Mouse (Mus musculus) testis, postnatal 10 days (tissue): Measurements from ENCODE around the gene Olfml3.
A peak's percentile ranks its signal among the peaks of the same experiment; 100 is the strongest.

Experiments used
- DNase-seq: peaks from one replicate; pipeline ENCODE4 v3.0.0; 2021; ENCODE audit warnings: low spot score

The Olfml3 gene

DNA sequence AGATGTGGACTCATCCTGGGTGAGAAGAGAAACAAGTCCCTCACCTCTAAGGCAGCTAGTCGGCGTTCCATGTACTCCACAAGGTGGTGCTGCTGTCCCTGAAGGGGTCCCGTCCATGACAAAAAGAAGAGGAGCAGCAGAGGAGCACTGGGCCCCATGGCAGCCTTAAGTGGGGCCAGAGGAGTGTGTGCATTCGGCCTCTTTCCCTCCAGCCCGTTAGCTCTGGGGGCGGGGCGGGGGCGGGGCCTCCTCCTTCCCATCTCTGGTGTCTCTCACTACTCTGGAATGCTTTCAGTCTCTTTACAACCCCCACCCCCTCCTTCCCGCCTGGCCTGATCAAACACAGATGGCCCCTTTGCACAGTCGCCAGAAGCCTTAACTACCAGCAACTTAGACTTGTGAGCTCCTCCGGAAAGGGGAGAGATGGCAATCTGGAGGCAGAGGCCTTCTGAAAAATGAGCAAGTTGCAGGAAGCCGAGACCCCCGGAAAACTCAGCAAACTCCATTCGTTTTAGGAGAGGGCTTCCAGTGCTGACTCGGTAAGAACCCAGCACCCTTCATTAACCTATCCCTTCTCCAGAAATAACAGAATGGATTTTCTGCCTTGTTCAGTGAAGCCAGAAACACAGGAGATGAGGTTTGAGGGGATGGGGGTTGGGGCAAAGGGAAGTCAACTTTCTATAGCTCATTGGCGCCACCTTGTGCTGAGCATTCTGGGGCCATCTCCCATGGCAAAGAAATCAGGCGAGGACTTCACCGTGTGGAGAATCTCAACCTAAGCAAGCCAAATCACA lies at the start of gene Olfml3:
Gene Olfml3, minus strand, starts transcription at position 224 of the 794 bp plus-strand sequence.
- peak; percentile 96 for DNase-seq

DNA sequence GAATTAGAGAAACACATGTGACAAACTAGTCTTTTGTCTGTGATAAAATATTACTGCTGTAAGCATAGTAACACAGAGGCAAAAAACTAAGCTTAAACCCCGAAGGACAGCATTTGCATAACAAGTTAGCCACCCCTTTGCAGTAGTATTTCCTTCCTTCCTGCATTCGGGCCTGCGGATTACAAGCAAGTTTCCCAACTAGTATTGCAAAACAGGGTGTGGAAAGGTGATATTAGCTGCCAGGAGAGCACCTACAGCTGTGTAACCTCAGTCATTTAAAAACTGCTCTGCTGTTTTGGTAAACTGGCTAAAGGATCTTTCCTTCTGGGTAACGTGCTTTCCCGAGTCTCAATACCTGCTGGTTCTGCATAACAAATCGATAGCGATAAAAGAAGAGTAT lies 49.4 kb upstream of the Olfml3 start:
- DNase-seq: no peak

DNA sequence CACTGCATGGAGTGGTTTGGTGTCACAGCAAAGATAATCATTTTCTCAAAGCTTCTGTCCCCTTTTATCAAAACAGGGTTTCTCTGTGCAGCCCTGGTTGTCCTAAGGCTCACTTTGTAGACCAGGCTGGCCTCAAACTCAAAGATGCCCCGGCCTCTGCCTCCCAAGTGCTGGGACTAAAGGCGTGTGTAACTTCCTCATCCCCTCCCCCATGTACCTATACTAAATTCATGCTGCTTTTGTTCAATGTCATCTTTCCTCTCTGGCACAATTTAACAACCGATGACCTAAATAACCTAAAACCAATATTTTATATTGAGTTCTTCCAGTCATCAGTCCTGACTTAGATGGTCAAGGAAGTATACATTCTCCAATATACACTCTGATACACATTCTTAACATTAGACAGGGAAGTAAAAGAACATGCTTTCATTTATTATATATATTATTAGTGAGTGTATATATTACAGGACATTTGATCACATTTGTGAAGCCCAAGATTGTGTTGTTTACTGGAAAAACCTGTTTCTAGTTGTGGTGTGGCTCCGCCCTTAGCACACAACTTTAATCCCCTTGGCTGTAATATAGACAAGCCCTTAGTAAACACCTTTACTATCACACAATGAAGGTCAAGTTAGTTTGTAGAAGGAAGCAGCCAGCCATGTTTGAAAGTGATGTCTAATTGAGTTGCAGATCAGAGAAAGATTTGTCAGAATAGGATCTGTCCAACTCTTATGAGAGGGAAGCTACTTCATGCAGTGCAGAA lies 45.2 kb upstream of the Olfml3 start:
- DNase-seq: no peak

DNA sequence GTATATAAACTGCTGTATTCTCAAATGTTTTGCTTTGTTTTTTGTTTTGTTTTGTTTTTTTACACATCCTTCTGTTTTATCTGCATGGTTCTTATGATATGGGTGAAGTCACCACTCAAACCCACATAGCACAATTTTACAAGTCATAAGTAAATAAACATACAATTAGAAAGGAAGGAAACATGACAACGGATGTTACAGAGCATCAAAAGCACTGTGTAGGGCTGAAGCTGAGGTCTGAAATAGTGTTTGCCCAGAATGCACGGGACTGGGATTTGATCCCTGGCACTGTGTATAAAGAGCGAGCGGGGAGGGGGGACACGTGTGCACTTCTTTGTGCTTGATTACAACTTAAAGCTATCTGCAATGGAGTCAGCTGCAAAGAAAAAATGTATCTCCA lies 43.0 kb upstream of the Olfml3 start:
- no peak for DNase-seq

DNA sequence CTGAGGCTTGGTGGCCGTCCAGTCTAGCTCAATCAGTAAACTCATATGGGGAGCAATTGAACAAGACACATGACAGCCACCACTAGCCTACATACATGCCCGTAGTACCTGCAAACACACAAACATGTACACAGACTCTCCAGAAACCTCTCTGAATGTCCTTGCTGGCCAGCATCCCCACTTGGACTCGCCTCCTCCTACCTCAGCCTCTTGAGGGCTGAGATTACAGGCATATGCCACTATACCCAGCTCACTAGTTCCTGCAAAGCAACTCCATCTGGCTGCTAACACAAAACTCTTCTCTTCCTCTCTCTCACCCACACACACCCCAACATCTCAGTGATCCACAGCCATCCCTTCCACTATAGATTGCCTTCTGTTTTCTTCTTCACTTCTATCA lies 42.5 kb upstream of the Olfml3 start:
- DNase-seq: no peak

DNA sequence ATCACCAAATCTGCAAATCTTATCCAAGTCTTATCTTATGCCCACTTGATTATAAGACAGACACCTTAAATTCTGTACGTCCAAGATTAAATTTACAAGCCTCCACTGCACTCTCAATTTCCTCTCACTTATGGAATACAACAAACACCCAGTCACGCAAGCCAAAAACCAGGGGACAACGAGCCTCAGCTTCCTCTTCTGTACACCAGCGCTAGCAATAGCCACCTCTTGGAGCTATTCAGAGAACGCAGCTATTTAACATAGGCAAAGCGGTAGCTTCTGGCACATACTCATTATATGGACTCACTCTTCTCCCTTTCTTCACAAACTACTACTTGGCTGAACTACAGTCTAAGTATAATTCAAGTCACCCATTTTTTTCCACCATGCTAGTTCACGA lies 41.4 kb upstream of the Olfml3 start:
- no peak for DNase-seq

DNA sequence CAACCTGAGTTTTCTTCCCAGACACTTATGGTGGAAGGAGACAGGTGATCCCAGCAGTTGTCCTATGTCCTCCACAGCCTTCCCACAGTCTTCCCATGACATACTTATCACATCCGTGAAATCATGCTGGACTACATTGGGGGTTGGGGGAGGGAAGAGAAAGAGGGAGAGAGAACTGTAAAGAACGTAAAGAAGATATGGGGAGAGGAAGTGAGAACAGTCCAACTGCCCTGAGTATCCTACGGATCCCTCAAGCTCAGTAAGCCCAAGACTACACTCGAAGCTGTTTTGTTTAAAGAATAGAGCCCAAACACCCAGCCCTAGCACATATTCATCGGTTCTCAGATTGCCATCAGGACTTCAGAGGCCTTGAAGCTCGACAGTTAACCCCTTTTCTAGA lies 40.9 kb upstream of the Olfml3 start:
- DNase-seq: no peak

DNA sequence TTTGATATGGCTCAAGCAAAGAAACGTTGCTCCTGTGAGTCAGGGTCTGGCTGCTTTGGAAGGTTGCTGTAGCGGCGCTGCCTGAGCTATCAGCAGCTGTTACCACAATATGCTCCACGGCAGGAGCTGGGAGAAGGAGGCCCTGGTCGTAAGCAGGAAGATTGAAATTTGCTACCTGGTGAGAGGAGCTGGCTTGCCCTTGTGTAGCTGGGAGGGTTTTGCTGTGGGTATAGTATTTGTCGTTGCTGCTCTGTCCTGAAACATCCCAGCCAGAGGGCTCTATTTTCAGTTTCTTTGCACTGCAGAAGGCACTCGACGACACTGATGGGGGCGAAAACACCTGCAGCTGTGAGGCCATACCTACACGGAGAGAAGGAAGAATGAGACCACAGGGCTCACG lies 40.1 kb upstream of the Olfml3 start:
- no peak for DNase-seq

DNA sequence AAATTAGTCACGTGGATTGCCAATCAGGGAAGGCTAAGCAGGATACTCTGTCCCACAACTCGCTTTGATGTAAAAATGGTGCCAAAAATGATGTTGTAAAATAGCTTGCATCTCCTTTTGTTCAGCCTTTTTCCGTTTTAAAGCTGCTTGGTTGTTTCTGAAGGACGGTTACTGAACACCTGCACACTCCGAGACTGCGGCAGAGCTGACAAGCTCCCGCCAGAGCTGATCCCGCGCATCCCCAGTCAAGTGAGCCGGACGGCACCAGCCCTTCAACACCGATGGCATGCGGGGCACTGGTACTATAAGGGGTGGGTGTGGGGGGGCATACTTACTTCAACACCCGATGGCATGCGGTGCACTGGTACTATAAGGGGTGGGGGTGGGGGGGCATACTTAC lies 36.2 kb upstream of the Olfml3 start:
- no peak for DNase-seq

DNA sequence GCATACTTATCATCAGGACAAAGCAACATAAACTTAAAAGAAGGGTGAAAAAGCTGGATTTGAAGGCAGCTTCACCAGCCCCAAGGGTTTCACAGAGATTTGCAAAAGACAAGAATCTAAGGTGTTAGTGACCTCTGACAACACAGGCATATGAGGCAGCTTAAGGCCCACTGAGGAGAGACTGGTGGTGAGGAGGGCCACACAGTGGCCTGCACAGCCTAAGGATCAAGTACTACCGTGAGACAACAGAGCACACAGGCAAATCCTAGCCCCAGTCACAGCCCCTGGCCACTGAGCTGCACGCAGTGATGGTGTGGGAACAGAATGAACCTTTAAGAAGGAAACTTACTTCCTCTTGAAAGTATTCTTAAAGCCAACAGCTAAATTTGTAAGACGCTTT lies 35.7 kb upstream of the Olfml3 start:
- DNase-seq: no peak

DNA sequence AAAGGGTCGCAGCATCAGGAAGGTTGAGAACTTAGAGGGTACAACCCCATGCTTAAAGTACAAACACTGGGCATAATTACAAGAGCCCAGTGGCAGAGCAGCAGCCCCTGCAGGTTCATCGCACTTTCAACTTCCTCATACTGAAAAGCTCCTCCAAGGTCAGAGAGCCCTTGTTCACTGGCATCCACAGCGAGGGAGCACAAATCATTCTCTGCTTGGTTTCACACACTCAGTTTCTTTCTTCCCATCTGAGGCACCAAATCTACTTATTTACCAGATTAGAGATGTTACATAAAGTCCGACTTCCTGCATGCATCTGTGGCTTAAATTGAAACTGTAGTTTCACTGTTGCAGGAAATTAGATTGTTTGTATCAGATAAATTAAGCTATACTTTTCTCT lies 35.0 kb upstream of the Olfml3 start:
- no peak for DNase-seq

DNA sequence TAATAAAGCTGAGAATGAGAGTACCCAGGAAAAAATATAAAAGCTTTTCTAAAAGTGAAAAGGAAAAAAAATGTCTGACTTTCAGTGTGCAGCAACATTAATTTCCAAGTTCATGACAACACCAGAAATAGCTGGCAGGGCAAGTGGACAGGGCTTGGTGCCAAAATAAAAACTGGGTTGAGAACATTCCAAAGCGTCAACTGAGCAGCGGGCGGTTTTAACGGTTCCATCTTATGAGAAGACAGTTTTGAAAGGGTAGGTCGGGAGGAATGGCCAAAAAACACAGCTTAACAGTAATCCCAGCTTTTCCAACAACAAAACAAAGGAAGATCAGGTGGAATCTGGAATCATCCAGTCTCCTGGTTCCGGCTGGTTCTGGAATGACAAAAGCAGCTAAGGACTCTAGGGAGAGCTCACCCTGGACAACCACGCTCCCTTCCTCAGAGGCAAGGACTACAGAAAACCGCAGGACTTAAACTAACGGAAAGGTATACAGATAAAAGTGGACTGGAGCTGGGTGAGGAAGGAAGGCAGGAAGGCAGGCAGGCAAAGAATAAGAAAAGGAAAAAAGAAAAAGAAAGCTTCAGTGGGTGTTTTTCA lies 33.8 kb upstream of the Olfml3 start:
- DNase-seq: peak; percentile 54

DNA sequence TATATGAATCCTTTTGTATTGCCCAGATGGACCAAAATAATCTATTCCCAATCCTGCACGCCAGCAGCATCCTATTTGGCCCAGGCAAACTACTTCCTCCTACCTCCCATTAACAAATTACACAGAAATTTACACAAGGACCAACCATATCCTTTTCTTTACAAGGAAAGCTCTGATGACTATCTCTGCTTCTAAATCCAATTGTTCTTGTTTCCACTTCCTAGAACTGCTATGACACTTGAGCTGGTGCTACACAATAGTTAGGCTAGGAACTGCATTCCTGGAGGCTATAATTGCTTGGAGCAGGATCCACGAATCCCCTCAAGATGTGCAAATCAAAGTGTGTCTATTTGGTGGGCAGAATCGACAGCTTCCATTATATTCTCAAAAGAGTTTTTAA lies 29.0 kb upstream of the Olfml3 start:
- DNase-seq: no peak

DNA sequence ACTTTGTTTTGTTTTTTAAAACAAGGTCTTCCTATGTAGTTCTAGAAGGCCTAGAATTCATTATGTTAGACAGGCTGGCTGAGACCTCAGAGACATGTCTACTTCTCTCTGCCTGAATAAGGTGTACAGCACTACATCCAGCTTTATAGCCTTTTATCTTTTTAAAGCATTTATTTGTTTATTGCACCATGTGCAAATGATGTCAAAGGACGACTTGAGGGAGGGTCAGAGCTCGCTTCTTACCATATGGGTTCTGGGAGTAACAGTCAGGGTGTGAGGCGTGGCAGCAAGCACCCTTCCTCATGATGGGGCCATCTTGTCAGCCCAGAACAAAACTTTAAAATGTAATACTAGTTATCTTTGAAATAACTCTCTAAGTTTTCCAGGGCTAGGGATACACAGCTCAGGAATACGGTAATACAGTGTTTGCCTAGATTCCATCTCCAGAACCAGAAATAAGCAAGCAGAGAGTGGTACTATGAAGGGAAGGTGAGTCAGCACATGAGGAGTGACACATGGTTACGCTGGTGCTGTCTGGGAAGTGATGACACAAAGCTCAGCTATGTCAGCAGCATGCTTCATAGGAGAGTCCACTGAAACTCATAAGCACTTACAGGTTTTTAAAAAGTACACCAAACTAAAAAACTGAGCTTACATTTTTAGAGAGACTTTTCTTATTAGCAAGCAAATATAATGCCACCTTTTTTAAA lies 21.6 kb upstream of the Olfml3 start:
- DNase-seq: no peak

DNA sequence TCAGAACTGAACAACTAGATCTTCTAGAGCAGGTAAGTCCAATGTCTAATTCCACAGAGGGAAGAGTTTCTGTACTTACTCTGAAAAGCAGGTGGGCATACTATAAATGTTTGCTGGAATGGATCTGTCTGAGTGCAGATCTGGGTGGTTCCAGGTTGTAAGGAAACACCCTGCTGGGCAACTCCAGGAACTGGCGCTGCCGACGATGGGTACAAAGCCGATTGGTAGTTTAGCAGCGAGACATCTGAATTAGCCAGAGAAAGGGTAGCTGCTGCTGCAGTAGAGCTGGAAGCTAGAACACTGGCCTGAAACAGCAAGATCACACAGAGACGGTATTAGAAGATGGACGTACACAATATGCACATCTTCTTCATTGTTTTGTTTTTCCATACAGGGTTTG lies 20.7 kb upstream of the Olfml3 start:
- no peak for DNase-seq

DNA sequence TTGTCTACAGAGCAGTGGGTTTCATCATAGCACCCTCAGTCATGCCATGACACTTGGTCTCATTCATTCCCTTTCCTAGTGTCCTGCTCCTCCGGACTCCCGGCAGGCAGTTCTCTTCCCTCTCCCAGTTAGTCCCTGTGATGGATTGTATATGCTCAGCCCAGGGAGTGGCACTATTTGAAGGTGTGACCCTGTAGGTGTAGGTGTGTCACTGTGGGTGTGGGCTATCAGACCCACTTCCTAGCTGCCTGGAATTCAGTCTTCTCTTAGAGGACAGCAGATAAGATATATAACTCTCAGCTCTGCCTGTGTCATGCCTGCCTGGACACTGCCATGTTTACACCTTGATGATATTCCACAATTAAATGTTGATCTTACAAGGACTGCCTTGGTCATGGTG lies 19.1 kb upstream of the Olfml3 start:
- DNase-seq: peak; percentile 7

DNA sequence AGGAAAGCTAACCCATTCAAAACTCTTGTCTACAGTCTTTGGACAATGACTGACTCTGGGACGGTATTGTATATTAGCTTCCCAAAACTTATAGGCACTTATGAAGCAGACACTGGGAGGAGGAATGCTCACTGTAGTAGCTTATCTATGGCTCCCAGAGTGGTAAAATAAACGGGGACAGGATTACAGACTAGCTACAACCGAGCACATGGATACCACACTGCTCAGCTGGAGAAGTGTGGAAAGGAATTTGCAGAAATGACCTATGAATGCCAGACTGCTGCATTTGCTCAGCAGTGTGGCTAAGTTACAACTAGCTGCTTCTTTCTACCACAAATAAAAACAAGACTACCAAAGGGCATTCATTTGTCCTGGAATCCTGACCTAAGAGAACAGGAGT lies 17.6 kb upstream of the Olfml3 start:
- DNase-seq: peak; percentile 4

DNA sequence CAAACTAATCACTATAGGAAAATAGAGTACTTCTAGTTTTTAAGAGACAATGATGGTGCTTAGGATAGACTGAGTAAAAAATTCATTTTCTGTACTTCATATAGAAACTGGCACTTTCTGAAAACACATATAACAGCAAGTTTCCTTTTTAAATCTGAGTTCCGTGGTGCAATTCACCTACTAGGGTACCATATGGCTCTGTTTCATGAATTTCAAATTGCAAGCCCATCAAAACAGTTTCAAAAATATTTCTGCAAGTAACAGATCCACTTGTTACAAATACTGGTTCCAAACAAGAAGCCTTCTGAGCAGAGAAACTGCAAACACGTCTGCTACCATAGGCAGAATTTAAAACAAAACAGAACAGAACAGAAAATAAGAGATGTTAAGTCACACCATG lies 13.8 kb upstream of the Olfml3 start:
- DNase-seq: no peak

DNA sequence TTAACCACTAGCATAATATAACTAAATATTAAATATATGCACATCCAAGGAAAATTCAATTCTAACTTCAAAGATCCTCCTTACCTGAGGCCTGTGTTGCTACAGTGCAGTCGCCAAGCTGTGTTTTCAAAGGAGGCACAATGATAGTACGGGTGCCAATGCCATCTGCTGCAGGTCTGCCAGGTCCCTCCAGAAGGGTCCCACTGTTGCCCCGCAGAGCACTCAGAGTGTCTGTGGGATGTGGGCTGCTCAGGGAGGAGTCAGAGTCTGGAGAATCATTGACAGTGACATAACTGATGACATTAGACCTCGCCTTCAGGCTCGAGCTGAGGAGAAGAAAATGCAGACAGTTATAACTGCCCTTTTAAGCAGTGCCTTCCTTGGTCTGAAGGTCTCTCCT lies 8.9 kb upstream of the Olfml3 start:
- DNase-seq: no peak

DNA sequence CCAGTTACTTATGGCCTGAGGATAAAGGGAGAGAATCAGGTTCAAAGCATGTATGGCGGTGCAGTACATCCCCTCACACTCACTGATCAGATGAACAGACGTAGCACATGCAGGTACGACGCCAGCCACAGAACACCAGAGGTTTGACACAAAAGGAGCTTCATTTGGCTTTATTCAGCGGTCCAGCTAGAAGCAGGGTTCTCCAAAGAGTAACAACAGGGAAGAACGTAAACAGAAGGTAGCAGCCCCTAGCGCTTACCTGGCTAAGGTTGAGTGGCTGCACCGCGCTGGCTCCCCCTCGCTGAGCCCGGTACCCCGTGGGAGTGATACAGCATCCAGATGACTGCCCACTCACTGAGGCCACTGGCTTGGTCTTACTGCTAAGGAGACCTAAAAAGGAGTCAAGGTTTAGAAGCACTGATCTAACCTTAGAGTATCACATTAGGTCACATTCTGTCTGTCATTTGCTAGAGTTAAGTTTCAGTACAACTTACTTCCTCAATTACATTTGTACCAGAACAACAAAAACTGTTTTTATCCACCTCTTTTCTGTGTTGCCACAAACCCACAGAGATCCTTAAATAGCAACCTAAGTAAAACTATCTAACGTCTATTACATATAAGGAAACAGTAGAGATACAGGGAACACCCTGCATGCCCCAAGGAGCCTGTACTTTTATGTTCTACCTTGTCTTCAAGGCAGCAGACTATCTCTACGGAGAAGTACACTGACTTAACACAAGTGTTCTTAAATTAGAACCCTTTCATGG lies 7.4 kb upstream of the Olfml3 start:
- DNase-seq: no peak

DNA sequence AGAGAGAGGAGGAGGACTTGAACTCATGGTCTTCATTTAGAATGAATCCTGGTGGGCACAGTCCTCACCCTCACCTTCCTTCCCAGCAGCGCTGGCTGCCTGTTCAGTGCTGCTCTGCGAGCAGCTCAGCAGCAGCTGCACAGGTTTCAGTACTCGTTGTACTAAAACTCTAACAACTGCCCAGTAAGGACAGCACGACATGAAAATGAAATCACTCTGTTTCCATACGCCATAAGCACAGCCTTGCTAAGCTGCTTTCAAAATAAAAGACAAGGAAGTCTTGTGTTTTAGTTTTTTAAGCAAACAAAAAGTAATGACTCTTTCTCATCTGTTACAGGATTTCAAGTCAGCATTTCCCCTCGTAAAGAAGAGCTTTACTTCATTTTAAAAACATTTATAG lies 5.4 kb upstream of the Olfml3 start:
- DNase-seq: no peak

DNA sequence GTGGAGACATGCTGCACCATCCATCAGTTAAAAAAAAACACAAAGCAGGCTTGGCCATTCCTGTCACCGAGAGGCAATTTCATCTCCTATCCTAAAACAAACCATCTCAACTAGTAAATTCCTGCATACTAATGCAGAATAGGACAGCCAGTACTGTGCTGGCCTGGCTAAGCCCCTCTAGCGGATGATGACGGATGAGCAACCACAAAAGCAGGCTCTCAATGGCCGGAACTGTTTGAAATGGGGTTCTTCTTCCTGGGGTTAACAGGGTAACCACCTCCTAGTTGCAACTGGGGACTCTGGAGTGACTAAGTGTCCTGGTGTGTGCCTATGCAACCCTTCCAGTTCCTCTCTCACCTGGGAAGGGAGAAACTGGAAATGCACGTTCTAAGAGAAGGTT lies 2.5 kb upstream of the Olfml3 start:
- no peak for DNase-seq
